Mouse (Mus musculus) G1E (cell line): ENCODE results near the gene Krtap31-1.

ENCODE experiments used
- CTCF ChIP-seq: IDR thresholded peaks from 2 replicates; pipeline ENCODE4 v1.5.1; 2012; ENCODE audit warnings: low read depth, low read length, inconsistent platforms, mixed read lengths
- GATA2 ChIP-seq: IDR thresholded peaks from 2 replicates; pipeline ENCODE4 v1.6.1; 2012; ENCODE audit warnings: low read depth, low read length, inconsistent platforms, borderline replicate concordance
- TAL1 ChIP-seq: conservative IDR thresholded peaks from 2 replicates; pipeline ENCODE4 v1.6.1; 2012; ENCODE audit warnings: low read depth, low read length, inconsistent platforms, mixed read lengths

- TF ChIP-seq TAL1 (no peak), GATA2 (no peak), CTCF (no peak)
Observed at GRCm38 (mm10) chr11:99858761-99859160, 49.0 kb upstream of the Krtap31-1 start.
